Mouse (Mus musculus) kidney, embryonic 14.5 days (tissue): ENCODE results near the gene Terf2. TPM values are rescaled to one million over a fixed set of nuclear protein-coding genes. Genes with fewer than 3 reads are reported as not detected.

Experiments
- ATAC-seq: fragments of 200-750 bp; cut with Nextera tagmentation; 2 replicates; pipeline ENCODE4 v1.8.0; 2017; ENCODE audit warnings: moderate number of reproducible peaks, mild to moderate bottlenecking, moderate TSS enrichment, moderate library complexity; ENCODE audit not compliant: low FRiP score, low TSS enrichment
- H3K27ac ChIP-seq: fragments of 300-500 bp; sonication (generic); 2 replicates; pipeline ENCODE4 v1.5.1; 2014; ENCODE audit warnings: low read depth, mild to moderate bottlenecking, low read length, moderate library complexity, mixed read lengths
- H3K27me3 ChIP-seq: fragments of 300-500 bp; sonication (generic); 2 replicates; pipeline ENCODE4 v1.6.1; 2014; ENCODE audit warnings: mild to moderate bottlenecking, low read length; ENCODE audit not compliant: control insufficient read depth, insufficient read depth
- H3K36me3 ChIP-seq: fragments of 300-500 bp; sonication (generic); 2 replicates; pipeline ENCODE4 v1.6.1; 2014; ENCODE audit warnings: low read length, mixed read lengths; ENCODE audit not compliant: control insufficient read depth, insufficient read depth
- H3K4me1 ChIP-seq: fragments of 300-500 bp; sonication (generic); 2 replicates; pipeline ENCODE4 v1.6.1; 2014; ENCODE audit warnings: low read length, mixed read lengths; ENCODE audit not compliant: control insufficient read depth, insufficient read depth
- H3K4me2 ChIP-seq: fragments of 300-500 bp; sonication (generic); replicated peaks from 2 replicates; pipeline ENCODE4 v1.6.1; 2014; ENCODE audit warnings: low read depth, mild to moderate bottlenecking, low read length
- H3K4me3 ChIP-seq: fragments of 300-500 bp; sonication (generic); 2 replicates; pipeline ENCODE4 v1.5.1; 2014; ENCODE audit warnings: mild to moderate bottlenecking, low read length
- H3K9ac ChIP-seq: fragments of 300-500 bp; sonication (generic); 2 replicates; pipeline ENCODE4 v1.6.1; 2014; ENCODE audit warnings: low read depth, mild to moderate bottlenecking, low read length, moderate library complexity
- H3K9me3 ChIP-seq: fragments of 300-500 bp; sonication (generic); 2 replicates; pipeline ENCODE4 v1.6.1; 2016; ENCODE audit warnings: low read length; ENCODE audit not compliant: control insufficient read depth
- WGBS: fragments of 180-500 bp; shearing (Covaris S2); extraction: QIAGEN DNeasy Blood & Tissue Kit; methylation state at CpG from one replicate; pipeline ENCODE4 v1.1.7; 2014; 5-methylcytosine and 5-hydroxymethylcytosine counted together
- microRNA-seq: library from miRNA; unstranded; fragments of <30 nt; microRNA quantifications from one replicate; pipeline ENCODE4, GENCODE M21; 2016
- polyA plus RNA-seq: library from polyadenylated mRNA; unstranded; fragments of >200 nt; fragmentation: Nextera tagmentation; extraction: Ambion mirVana; gene quantifications from 2 replicates; pipeline ENCODE4 v1.2.1, GENCODE M21; 2014

Gene Terf2
- polyA plus RNA-seq, 1 experiment from 2014 or later, result 15.8 TPM

DNA sequence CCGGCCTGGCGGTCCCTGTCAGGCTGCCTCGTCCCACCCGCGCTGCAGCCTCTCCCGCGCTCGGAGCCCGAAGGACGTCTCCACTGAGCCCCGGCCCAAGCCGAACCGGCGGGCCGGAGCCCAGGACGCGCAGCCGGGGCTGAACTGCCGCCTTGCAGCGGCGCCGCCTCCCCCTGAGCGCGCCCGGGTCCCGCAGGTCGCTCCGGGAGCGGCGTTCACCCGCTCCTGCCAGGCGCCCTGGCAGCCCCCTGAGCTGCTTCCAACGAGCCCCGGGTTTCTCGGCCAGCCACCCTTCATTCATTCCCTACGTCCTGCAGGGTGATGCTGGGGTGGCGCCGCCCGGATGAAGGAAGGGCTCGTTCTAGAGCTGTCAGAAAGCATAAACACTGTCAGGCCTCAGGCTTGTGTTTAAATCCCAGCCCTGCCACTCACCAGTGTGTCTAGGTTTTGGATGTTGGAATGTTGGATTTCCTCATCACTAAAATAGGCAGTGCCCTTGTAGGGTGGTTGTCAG is 64.7 kb downstream of the Terf2 start:
- under 1% methylated on average over 33 of the region's 40 CpGs for WGBS
- Histone ChIP-seq H3K27me3 (no peaks in the 10 kb centered on the region), H3K4me3 (peak overlapping the region; percentile 94), H3K27ac (peak overlapping the region; percentile 70), H3K4me1 (peaks cover 7% of the 10 kb centered on the region; the same call in 1 of the 2 replicates), H3K4me2 (peak overlapping the region; percentile 82), H3K36me3 (peaks cover 3% of the 10 kb centered on the region; the same call in 1 of the 2 replicates), H3K9me3 (no peaks in the 10 kb centered on the region), H3K9ac (peak overlapping the region; percentile 95)
- no peak for ATAC-seq

DNA sequence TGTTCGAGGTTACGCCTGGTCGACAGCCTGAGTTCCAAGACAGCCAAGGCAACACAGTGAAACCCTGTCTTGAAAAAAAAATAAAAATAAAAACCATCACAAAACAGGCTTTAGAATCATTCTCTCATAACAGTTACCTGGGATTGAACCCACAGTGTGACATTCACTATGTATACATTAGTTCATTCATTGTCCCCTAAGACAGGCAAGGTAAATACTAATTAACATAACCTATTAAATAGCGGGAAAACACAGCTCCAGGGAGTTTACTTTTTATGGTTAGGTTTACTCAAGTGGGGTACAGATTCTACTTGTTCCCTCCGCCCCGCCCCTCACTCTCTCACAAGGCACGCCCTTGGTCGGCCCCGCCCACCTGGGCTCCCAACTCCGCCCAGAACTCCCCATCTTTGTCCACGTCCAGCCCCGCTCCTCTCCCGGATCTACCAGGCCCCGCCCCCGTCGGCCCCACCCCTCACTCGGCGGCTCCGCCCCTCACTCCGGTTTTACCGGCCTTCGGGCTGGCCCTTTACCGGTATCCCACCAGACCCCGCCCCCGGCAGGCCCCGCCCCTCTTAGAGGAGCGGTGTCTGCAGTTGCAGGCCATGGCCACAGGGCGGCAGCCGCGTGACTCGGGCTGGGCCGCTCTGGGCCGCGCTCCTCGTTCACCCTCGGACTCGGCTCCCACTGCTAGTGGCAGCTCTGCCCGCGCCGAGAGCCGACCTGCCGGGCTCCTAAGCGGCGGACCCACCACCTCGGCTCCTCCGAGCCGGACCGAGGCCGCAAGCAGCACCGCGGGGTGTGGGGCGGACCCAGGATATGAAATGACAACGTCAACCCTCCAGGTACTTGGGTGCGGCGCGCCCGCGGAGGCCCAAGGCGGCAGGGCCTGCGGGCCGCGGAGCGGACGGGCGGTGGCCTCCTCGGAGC is 65.4 kb downstream of the Terf2 start, which contains the start of gene Vps4a:
Gene Vps4a (plus strand): TSS at position 573 of the 927 bp plus-strand sequence.
- Histone ChIP-seq H3K9ac (peak within 1 kb of the TSS; percentile 95), H3K4me2 (peak within 1 kb of the TSS; percentile 82), H3K27me3 (no peaks in the 10 kb centered on the region), H3K36me3 (no peaks in the 10 kb centered on the region), H3K9me3 (no peaks in the 10 kb centered on the region), H3K4me1 (peaks cover 7% of the 10 kb centered on the region; the same call in 1 of the 2 replicates), H3K4me3 (peak within 1 kb of the TSS; percentile 94), H3K27ac (peak within 1 kb of the TSS; percentile 70)
- peak; percentile 96 for ATAC-seq
- 4% methylated on average over 66 of the region's 66 CpGs for WGBS

DNA sequence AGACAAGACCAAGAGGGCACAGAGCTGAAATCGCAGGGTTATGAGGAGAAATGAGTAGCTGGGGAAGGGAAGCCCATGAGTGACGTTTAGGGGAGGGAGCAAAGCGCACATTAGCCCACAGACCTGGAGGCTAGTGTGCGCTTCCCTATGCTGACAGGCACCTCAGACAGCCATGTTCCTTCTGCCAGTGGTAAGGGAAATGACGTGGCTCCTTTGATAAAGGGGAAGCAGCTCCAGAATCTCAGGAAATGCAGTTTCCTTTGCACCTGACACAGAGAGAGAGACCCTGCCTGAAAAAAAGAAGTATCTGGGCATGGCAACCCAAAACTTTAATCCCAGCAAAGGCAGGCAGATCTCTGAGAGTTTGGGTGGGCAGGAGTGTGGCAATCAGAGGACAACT is 66.3 kb downstream of the Terf2 start:
- H3K36me3 ChIP-seq, result no peaks in the 10 kb centered on the region
- no peak overlapping the region for H3K4me3 ChIP-seq
- no peak overlapping the region for H3K9ac ChIP-seq
- H3K9me3 ChIP-seq, result no peaks in the 10 kb centered on the region
- no peaks in the 10 kb centered on the region for H3K27me3 ChIP-seq
- WGBS, result 71% methylated on average over 5 of the region's 5 CpGs
- no peak for ATAC-seq
- H3K4me2 ChIP-seq, result no peak overlapping the region
- H3K4me1 ChIP-seq, result peaks cover 7% of the 10 kb centered on the region; the same call in 1 of the 2 replicates
- H3K27ac ChIP-seq, result no peak overlapping the region

DNA sequence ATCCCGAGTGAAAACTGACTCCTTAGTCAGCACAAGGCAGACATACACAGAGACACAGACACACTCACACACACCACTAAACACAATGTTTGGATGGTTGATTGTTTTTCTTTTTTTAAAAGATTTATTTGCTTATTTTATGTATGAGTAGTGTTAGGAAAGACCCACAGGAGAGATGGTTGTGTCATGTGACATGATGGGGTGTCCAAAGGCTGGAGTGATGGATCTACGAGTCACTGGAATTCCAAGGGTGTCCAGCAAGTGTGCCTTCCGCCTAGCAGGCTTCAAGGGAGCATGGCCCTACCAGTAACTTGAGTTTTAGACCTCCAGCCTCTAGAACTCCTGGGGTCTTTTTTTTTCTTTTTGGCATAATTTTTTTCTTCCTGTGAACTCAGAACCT is 67.0 kb downstream of the Terf2 start:
- ATAC-seq, result no peak
- Histone ChIP-seq H3K27me3 (no peaks in the 10 kb centered on the region), H3K27ac (no peak overlapping the region), H3K9me3 (no peaks in the 10 kb centered on the region), H3K4me3 (no peak overlapping the region), H3K4me2 (no peak overlapping the region), H3K36me3 (no peaks in the 10 kb centered on the region), H3K4me1 (peaks cover 7% of the 10 kb centered on the region; the same call in 1 of the 2 replicates), H3K9ac (no peak overlapping the region)
- 82% methylated on average over 3 of the region's 3 CpGs for WGBS

DNA sequence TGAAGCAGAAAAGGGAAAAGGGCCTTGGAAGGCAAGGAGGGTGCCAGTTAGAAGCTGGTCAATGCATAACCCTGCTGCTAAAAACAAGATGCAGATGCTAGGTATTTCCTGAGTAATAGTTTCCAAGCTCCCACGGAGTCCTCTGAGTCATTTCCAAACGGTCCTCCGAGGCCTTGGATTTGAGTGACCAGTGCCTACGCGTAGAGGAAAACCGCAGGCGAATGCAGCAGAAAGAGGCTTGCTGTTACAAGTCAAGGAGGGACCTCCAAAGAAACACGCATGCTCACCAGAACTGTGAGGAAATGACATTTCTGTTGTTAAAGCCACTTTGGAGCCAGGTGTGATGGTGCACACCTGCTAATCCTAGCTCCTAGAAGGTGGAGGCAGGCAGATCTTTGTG is 72.9 kb downstream of the Terf2 start:
- no peaks in the 10 kb centered on the region for H3K27me3 ChIP-seq
- WGBS, result 88% methylated on average over 8 of the region's 8 CpGs

More for the DNA sequence above, 72.9 kb downstream of the Terf2 start:
- Histone ChIP-seq H3K36me3 (no peaks in the 10 kb centered on the region), H3K9me3 (no peaks in the 10 kb centered on the region), H3K4me1 (no peaks in the 10 kb centered on the region), H3K4me3 (no peak overlapping the region), H3K27ac (no peak overlapping the region), H3K4me2 (no peak overlapping the region), H3K9ac (no peak overlapping the region)
- ATAC-seq, result no peak

Small RNAs within 50 kb of the gene (microRNA-seq; reads per million reads assigned to microRNA genes)
- gene Mir7075, result 1.3 reads per million

Other genes starting within 250 kb of the Terf2 start
- 1.2 and 1.3 TPM in 2 replicates for gene Has3, start 226.3 kb downstream of the Terf2 start, polyA plus RNA-seq
- gene Utp4, start 202.9 kb downstream of the Terf2 start, polyA plus RNA-seq, result 72.7 and 92.6 TPM in 2 replicates
- gene Sntb2, start 160.8 kb downstream of the Terf2 start, polyA plus RNA-seq, result 18.7 and 19.4 TPM in 2 replicates
- 57.2 and 62.9 TPM in 2 replicates for gene Vps4a, start 65.3 kb downstream of the Terf2 start, polyA plus RNA-seq
- gene Pdf, start 47.9 kb downstream of the Terf2 start, polyA plus RNA-seq, result 48.9 and 62.0 TPM in 2 replicates
- 32.4 and 38.8 TPM in 2 replicates for gene Cog8, start 39.9 kb downstream of the Terf2 start, polyA plus RNA-seq
- 110 and 140 TPM in 2 replicates for gene Nip7, start 39.7 kb downstream of the Terf2 start, polyA plus RNA-seq
- 22.5 and 31.9 TPM in 2 replicates for gene Tmed6, start 30.9 kb downstream of the Terf2 start, polyA plus RNA-seq
- gene Cyb5b, start 54.1 kb upstream of the Terf2 start, polyA plus RNA-seq, result 67.0 and 152 TPM in 2 replicates
- 30.1 and 33.9 TPM in 2 replicates for gene Nfat5, start 196.9 kb upstream of the Terf2 start, polyA plus RNA-seq